Mouse (Mus musculus): ENCODE data around the gene Iqcb1.

DNA sequence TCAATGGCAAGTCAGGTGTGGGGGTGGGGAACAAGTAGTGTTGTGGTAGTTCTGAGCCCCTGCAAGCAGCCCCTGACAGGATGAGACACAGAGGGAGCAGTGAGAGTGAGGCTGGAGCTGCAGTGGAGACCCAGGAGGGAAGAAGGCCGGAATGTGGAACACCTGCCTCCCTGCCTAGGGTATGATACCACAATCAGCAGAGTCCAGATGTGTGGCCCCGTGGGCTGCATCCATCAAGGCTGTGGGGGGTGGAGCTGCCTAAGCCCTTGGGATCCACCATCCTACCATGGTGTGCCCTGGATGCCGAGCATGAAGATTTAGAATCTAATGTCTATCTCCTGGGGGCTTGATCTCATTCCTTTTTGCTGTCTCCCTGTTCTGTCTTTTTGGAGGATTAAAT lies 14.5 kb upstream of the Iqcb1 start:
- no peak for TF ChIP-seq HCFC1 (IDR thresholded peaks at IDR 0.05; ENCODE audit: low read depth, low read length)
- TF ChIP-seq CTCF (conservative IDR thresholded peaks at IDR 0.05 in 1 of 2, IDR thresholded peaks at IDR 0.05 in 1 of 2; ENCODE audit: low read depth in 2 of 2, low read length in 2 of 2): no peak
- TF ChIP-seq KAT2A (IDR thresholded peaks at IDR 0.05; ENCODE audit: insufficient replicate concordance, low read length): no peak
- no peak for TF ChIP-seq MAX (IDR thresholded peaks at IDR 0.05; ENCODE audit: low read length)
- no peak for TF ChIP-seq IRF4 (IDR thresholded peaks at IDR 0.05; ENCODE audit: low read depth, low read length)
- no peak for TF ChIP-seq EP300 (IDR thresholded peaks at IDR 0.05; ENCODE audit: low read length)
- no peak for TF ChIP-seq TBP (conservative IDR thresholded peaks at IDR 0.05; ENCODE audit: low read depth, low read length)
- TF ChIP-seq POLR2A (IDR thresholded peaks at IDR 0.05; ENCODE audit: low read depth, low read length): no peak
- TF ChIP-seq ZKSCAN1 (IDR thresholded peaks at IDR 0.05; ENCODE audit: borderline replicate concordance, low read depth, low read length): no peak

Measured in CH12.LX (cell line).